Mouse (Mus musculus) Muller cell, postnatal 12 days (primary cell): ENCODE measurements around the gene Pigz.
"Not testable (repeated sequence)": the region's sequence is repeated elsewhere in the genome, so short reads cannot be mapped to it uniquely, and the experiment has no call there.

Source experiments
- DNase-seq: peaks from one replicate; pipeline ENCODE4 v3.0.0-alpha.2; 2015; ENCODE audit errors: inconsistent ontology term

The Pigz gene

DNA sequence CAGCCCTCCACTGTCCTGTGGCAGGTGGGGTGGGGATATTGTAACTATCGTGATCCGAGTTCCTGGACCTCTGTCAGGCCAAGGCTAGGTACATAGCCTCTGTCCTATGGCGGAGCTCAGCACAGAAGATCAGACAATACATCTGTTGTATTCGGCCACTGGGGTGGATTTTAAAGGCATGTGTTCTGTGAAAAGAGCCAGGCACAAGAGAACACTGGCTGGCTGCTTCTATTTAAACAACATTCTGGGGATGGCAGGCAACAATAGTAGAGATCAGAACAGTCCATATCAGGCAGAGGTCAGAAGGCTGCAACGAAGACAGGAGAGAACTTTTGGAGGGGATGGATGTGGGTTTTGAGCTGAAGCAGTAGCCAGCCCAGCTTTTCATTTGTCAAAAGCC, 1.4 kb upstream of the Pigz start:
- peak; percentile 65 for DNase-seq

DNA sequence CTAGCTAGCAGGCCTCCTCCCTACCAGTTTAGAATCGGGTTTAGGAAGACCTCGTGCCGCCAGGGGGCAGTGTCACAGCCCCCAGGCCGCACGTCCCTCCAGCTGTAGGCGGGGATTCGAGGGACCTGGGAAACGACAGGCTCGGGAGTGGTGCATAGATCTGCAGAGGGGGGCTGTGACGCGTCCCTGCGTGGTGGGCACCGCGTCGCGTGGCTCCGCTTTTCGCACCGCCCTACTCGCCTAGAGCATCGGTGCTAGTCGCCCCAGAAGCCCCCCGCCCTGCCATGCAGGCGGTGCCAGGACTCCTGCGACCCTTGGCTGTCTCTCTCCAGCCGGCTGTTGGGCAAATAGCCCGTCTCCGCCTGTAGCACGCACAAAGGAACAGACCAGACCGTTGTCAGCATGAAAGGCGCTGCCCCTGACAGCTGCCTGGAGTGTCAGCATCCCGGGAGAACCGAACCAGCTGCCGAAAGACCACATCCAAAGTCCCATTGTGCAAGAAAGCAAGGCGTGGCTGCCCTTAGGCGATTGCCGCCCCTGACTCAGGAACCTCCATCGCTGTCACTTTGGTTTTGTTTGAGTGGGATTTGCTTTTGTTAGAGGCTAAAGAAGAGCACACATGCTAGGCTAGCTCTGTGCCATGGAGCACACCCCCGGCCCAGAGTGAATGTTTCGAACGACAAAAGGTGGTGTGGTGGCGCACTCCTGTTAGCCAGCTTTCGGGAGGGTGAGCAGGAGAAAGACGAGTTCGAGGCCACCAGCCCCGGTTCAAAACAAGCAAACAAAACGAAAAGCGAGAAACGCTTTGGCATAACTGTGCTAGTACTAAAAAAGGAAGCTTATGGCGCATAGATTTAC, 582 bp upstream of the Pigz start:
- DNase-seq = peak; percentile 94

DNA sequence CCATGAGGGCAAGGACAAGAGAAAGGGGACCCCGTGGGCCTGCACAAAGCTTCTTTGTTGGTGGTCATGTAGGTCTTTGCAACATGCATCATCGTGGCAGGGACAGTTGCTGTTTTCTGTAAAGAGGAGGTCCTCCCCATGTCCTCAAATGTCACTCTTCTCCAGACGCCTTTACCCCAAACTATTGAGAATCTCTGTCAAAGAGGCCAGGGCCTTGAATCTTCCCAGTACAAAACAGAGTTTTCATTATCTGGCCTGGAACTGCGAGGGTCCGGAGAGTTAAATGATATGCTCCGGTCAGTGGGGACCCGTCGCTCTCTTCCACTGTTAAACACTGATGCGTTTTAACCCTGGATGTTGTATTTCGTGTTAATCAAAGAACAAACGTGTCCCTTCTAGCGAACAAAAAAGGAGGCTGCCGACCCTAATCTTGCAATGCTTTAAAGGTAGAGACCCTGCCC, 929 bp downstream of the Pigz start:
- DNase-seq = peak; percentile 29

DNA sequence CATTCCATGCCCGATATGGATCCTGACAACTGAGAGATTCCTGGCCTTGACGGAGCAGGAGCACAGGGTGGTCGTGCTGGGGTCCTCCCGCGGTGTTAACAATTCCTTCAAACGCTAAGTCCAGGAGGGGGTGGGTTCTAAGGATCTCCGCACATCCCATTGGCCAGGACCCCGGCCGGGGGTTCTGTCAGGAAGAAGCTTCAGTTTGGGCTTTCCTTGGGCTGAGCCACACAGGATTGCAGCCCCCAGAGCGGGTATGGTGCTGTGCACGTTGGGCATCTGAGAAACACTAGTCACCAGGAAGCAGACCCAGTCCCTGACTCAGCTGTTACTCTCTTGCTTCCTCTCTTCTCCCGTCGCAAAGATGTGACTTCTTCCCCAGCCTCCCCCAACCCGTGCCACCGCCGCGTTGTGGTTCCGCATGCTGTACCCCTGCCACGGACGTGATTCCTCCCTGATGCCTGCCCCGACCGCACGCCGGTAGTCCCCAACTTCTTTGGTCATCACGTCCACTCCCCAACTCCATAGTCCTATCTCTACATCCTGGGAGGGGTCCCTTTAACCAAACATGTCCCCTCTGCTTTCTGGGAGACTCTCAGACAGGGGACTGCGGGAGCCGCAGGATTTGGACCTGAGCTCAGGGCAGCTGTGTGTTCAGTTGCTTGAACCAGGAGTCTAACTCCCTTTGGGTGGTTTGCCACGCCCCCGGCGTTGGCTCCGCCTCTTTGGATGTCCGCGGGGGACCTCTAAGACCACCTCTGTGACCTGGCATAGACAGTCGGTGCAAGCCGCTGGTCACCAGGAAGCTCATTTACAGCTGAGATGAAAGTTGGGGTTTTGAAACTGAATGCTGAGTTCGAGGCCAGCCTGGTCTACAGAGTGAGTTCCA, 1.7 kb downstream of the Pigz start:
- peak; percentile 21 for DNase-seq

DNA sequence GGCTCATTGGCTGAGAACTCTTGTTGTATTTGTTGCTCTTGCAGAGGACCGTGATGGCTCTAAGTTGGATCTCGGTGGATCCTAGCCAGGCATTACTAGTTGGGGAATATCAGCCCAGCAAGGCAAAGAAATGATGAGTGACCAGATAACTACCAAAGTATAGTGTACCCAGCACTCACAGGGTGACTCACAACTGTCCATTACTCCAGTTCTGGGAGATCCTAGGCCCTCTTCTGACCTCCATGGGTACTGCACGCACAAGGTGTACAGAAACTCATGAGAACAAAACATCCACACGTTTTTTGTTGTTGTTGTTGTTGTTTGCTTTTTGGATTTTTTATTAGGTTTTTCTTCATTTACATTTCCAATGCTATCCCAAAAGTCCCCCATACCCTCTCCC, 2.9 kb downstream of the Pigz start:
- DNase-seq = no peak

DNA sequence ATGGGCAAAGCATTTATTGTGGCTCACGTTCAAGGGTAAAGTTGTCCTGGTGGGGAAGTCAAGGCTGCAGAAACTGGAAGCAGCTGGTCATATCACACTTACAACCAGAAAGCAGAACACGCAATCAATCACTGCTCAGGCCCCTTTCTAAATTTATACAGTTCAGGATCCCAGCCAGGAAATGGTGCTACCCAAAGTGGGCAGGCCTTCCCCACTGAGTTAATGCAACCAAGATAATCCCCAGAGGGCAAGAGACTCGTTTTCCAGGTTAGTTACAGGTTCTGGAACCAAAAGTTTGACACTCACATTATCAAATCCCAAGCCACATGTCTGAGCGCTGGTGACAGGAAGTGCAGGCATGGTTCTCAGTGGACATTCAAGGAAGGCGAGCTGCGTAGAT, 5.2 kb downstream of the Pigz start:
- DNase-seq = no peak

DNA sequence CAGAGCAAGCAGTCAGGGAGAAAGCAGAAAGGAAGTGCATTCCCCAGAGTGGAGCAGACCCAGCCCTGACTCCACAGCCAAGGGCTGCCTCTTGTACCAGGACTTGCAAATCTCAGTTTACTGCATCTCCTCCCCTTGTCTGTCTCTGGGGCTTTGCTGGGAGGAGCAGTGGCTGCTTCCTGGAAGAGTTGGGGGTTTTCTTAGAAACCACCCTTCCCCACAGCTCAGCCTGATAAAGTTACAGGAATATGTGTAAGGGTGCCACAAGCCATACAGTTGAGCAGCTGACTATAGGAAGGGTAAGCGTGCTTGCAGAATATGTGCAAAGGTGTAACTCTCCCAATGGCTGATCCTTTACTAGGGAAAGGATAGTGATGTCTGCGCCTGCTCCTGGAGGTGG, 6.9 kb downstream of the Pigz start:
- no peak for DNase-seq

DNA sequence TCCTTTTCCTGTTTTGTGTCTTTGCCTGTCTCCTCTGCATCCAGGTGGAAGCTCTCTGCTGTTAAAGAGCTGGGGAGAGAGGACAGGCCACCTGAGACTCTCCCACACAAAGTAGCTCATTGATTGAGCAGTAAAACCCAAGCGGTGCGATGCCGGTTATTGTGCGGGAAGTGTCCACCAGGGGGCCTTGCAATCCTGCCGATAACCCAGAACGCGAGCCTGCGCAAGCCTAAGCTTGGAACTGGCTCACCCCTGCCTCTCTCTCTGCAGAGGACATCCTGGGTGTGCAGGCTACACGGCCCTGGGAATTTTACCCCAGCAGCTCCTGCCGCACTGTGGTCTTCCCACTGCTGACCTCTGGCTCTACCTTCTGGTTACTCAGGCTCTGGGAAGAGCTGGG, 10.3 kb downstream of the Pigz start:
- peak; percentile 60 for DNase-seq

DNA sequence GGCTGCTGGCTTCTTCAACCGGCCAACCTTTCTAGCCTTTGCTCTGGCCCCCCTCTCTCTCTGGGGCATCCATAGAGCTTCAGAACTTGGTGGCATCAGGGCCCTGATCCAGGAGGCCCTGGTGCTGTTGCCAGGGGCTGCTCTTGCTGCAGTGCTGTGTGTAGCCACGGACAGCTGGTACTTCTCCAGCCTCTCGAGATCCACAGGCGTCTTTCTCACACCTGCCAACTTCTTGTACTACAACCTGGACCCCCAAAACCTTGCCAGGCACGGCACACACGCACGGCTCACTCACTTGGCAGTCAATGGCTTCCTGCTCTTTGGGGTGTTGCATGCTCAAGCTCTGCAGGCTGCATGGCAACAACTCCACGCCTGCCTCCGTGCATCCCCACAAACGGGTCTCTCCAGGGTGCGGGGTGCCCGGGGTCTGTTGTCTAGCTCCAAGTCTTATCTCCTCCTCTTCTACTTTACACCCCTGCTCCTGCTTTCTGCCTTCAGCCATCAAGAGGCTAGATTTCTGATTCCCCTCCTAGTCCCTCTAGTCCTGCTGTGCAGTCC, 11.1 kb downstream of the Pigz start:
- DNase-seq = no peak

DNA sequence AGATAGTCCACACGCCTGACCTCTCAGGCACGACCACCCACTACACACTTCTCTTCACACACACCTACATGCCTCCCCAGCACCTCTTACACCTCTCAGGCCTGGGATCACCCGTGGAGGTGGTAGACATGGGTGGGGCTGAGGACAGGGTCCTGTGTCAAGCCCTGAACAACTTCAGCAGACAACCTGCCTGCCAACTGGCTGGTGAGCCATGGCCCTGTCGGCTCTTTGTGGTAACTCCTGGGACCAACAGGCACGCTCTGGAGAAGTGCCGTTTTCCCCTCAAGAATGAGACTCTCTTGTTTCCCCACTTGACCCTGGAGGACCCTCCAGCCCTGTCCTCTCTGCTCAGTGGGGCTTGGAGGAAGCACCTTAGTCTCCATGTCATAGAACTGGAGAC, 11.7 kb downstream of the Pigz start:
- DNase-seq = no peak

DNA sequence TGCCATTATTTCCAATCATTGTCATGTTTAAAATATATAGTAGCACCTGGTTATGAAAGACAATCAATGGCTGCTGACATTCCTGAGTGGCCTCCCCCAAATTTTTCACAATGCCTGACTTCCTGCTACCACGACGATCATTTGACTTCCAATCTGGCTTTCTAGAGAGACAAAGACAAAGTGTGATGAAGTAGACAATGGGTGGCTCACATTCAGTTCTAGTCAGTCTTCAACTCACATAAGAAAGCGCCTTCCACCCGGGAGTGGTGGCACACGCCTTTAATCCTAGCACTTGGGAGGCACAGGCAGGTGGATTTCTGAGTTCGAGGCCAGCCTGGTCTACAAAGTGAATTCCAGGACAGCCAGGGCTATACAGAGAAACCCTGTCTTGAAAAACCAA, 12.3 kb downstream of the Pigz start:
- not testable (repeated sequence) for DNase-seq

DNA sequence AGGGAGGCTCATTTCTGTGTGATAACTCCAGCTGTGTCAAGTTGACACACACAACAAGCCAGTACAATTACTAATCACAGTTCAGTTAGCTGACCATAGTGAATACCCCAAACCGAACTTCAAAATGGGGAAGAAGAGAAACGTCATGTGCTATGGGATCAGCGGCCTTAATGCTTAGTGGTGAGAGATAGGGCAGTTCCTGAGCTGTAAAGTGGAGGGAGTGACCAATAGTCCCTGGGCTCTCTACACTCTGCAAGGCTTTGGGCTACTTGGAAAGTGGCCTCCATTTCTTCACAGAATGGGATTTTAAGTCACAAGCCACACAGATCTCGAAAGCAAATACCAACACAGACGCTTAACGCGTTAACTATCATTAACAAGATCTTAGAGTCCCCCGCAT, 13.7 kb downstream of the Pigz start:
- DNase-seq = no peak

DNA sequence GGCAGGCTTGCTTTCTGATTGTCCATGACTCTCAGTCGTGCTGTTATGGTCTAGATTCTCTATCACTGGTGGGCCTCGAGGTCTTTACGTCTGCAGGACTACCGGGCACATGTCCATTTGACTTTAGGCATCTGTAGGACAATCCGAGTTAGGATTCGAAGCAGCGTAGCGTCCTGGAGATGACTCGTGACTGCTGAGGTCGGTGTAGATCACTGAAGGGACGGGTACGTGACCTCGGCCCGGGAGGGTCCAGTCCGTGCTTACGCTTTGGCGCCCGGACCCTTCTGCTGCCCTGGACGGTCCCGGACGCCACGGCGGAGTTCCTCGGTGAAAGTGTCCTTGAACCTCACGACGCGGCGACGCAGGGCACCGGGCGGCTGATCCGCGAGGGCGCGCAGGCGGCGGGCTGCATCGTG, 14.3 kb downstream of the Pigz start:
- DNase-seq = no peak

DNA sequence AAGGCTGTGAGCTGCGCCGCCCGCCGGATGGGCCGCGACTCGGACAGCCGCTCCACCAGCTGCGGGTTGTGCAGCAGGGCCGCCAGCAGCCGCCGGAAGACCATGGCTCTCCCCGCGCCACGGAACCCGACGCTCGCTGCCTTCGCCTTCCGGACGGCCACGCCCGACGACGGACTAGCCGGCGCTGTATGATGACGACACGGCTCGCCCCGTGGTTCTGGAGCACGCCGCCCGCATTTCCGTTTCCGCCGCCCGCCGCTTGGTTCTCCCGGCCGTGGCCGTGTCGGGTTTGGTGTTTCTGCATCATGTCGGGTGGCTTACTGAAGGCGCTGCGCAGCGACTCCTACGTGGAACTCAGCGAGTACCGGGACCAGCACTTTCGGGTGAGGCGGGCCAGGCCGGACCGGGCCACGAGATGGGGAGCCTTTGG, 14.7 kb downstream of the Pigz start, which contains the start of the genes 0610012G03Rik and Ncbp2:
Gene 0610012G03Rik (minus strand): TSS at position 150 of the 430 bp plus-strand sequence.
Gene Ncbp2 (plus strand): TSS at position 169 of the 430 bp plus-strand sequence.
- peak; percentile 94 for DNase-seq

DNA sequence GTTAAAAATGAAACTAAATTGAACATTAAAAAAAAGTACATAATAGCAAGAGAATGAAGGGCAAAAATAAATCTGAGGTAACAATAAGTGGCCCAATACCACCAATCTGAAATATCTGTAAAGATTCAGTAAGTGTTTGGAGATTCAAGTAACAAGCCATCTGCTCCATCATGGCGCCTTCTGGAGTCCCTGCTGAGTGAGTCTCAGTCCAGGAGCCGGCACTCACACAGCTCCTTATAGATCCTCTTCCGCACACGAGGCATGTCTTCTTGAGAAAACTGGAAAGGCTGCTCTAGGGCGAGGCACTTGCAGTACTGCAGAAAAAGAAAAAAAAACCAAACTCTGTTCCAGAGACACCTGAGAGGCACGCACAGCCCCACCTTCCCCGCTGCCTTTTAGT, 29.6 kb downstream of the Pigz start:
- DNase-seq = no peak

DNA sequence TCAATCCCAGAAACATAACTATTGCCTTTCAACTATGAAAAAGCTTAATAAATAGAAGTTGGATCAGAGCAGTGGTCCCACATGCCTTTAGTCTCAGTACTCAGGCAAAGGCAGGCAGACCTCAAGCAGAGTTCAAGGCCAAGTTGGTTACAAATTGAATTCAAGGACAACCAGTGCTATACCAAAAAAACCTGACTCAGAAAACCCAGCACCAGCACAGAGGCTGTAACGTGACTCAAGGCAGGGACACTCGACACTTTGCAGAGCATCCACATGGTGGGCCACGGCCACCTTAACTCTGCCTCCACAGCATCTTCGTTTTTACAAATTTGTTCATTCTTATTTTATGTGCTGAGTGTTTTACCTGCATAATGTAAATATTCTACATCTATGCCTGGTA, 41.6 kb downstream of the Pigz start:
- DNase-seq = no peak

DNA sequence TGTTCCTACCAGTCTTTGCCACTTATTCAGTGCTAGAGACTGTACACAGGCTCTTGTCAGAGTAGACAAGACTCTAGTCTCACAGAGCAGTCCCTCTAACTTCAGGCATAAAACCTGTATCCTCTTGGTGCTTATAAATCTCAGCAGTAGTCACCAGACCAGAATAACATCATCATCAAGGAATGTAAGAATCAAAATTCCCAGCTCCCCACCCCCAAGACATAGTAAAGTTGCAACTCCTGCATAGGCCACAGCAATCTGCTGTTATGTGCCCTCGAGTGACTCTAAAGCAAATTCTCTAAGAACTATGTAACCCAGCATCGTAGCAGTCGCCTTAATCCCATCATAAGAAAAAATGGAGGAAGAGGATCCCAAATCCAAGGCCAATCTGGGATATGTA, 45.9 kb downstream of the Pigz start:
- no peak for DNase-seq

DNA sequence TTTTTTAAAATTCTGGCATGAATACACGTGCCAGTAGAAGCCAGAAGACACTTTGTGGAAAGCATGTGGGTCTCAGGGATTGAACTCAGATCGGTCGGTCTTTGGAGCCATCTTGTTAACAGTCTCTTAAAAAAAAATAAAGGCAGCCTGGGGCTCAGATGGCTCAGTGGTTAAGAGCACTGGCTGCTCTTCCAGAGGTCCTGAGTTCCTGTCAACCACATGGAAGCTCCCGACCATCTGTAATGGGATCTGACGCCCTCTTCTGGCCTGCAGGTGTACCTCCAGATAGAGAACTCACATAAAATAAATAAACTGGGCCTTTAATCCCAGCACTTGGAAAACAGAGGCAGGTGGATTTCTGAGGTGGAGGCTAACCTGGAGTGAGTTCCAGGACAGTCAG, 47.3 kb downstream of the Pigz start:
- DNase-seq = no peak

DNA sequence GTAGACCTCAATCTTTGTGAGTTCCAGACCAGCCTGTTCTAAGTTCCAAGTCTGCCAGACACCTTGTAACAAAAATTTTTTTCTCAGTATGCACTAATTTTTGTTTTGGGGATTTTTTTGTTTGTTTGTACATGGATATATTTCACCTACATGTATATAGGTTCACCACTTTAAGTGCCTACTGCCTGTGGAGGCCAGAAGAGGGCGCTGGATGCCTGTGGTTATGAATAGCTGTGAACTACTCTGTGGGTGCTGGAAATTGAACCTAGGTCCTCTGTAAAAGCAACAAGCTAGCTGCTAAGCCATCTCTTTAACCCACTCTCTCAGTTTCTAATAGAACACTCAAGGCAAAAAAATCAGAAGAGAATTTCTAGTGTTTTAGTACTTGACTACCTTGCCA, 58.4 kb downstream of the Pigz start:
- DNase-seq = no peak

DNA sequence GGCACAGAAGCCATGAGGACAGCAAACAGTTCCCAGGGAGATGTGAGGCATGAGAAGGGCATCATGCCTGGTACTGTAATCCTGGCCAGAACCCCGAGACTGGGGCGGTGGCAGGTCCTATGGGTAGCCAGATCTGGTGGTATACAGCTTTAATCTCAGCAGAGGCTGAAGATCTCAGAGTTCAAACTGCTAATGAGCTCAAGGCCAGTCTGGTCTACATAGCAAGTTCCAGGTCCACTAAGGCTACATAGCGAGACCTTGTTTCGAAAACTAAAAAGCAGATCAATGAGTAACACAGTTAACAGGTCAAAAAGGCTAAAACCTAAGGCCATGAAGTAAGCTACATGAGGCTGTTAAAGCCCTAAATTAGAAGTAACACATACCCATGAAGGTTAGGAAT, 59.5 kb downstream of the Pigz start:
- DNase-seq = no peak

DNA sequence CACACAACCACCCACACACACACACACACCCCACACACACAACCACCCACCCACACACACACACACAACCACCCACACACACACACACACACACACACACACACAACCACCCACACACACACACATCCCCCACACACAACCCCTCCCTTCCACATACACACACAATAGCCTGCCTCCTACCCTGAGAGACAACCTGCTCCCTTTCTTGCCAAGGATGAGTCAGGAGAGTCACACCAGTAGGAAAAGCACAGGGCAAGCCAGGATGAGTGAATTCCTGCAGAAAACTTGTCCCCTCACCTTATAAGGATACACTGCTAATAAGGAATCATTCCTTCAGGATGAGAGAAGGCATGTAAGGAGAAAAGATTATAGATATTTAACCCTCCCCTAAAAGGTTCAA, 60.3 kb downstream of the Pigz start:
- peak; percentile 15 for DNase-seq
